Mouse (Mus musculus): ENCODE measurements around the gene Mccc2. TPM values are rescaled to one million over a fixed set of nuclear protein-coding genes. Genes with fewer than 3 reads are reported as not detected.

Mccc2 gene
- total and polyA plus RNA-seq, 3 experiments, result 19.0 to 22.3 (median 19.5) TPM

DNA sequence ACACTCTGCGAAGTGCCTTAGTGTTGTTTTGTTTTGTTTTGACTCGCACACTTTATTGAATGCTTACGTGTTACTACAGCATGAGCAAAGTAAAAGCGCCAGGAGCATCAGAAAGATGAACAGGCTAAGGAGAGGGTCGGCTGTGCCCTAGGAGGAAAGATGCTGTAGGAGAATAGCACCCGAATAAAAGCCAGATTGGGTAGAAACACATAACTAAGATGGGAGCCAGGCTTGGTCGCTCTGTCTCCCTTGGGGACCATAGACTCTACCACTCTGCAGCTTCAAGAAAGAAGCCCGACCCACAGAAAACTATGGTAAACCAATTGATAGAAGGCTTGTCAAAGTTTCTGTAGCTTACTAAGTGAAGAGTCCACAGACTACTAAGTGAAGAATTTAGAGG is 498 bp upstream of the Mccc2 start:
- DNase-seq (ENCODE audit: extremely low read depth), result peak; percentile 21
- dilution Hi-C loops (cut with MboI; ENCODE audit: extremely low pct_ligation_motif_present, extremely low pct_unique_long_range_greater_than_20kb, low sequenced_read_pairs), result no loop called here
- peak overlapping the region; percentile 46 to 89 (median 83) for H3K4me3 ChIP-seq (replicated peaks in 1 of 3; ENCODE audit: low read depth in 2 of 3, low read length in 2 of 3, poor library complexity in 1 of 3)
- peak overlapping the region; percentile 83 for H3K9ac ChIP-seq (ENCODE audit: insufficient read depth, low read depth)
- H3K4me1 ChIP-seq (ENCODE audit: control insufficient read depth in 1 of 2, insufficient read depth in 2 of 2), result peaks cover 2 to 23% of the 10 kb centered on the region in 2 experiments
- in situ Hi-C loops (cut with MboI; ENCODE audit: low pct_ligation_motif_present, low pct_unique_long_range_greater_than_20kb, low sequenced_read_pairs), result no loop called here
- no peak for TF ChIP-seq USF2 (conservative IDR thresholded peaks at IDR 0.05; ENCODE audit: low read depth, low read length)
- no peak for TF ChIP-seq SIN3A (IDR thresholded peaks at IDR 0.05; ENCODE audit: low read length)
- no peak for TF ChIP-seq RAD21 (IDR thresholded peaks at IDR 0.05; ENCODE audit: low read depth, low read length)
- TF ChIP-seq POLR2A (IDR thresholded peaks at IDR 0.05; ENCODE audit: low read depth, low read length), result no peak
- no peak; the same call in 1 of the 2 replicates for TF ChIP-seq TCF12 (IDR thresholded peaks at IDR 0.05; ENCODE audit: low read depth, low read length)
- no peak for TF ChIP-seq NRF1 (IDR thresholded peaks at IDR 0.05; ENCODE audit: low read depth, low read length)
- no peak for TF ChIP-seq TBP (conservative IDR thresholded peaks at IDR 0.05; ENCODE audit: low read depth, low read length)
- no peak for TF ChIP-seq E2F4 (IDR thresholded peaks at IDR 0.05; ENCODE audit: insufficient replicate concordance, low read depth, low read length)
- no peak for TF ChIP-seq CHD2 (IDR thresholded peaks at IDR 0.05; ENCODE audit: low read length)
- no peak for TF ChIP-seq ETS1 (conservative IDR thresholded peaks at IDR 0.05; ENCODE audit: low read depth, low read length)
- TF ChIP-seq POLR2AphosphoS2 (IDR thresholded peaks at IDR 0.05; ENCODE audit: low read depth, low read length), result no peak
- TF ChIP-seq ZMIZ1 (IDR thresholded peaks at IDR 0.05; ENCODE audit: low read depth, low read length), result no peak
- TF ChIP-seq IRF4 (IDR thresholded peaks at IDR 0.05; ENCODE audit: low read depth, low read length), result no peak
- TF ChIP-seq NELFE (IDR thresholded peaks at IDR 0.05; ENCODE audit: low read depth, low read length), result no peak
- no peak for TF ChIP-seq GABPA (IDR thresholded peaks at IDR 0.05; ENCODE audit: insufficient replicate concordance, low read depth, low read length)
- TF ChIP-seq MAX (IDR thresholded peaks at IDR 0.05; ENCODE audit: low read length), result no peak
- no peak for TF ChIP-seq HCFC1 (IDR thresholded peaks at IDR 0.05; ENCODE audit: low read depth, low read length)
- no peak for TF ChIP-seq JUND (conservative IDR thresholded peaks at IDR 0.05; ENCODE audit: low read depth, low read length)
- TF ChIP-seq MEF2A (IDR thresholded peaks at IDR 0.05; ENCODE audit: borderline replicate concordance, low read depth, low read length), result no peak
- no peak for TF ChIP-seq JUN (IDR thresholded peaks at IDR 0.05; ENCODE audit: insufficient read depth, low read depth, low read length)
- peaks cover 7 to 15% of the 10 kb centered on the region in 2 experiments for H3K36me3 ChIP-seq (replicated peaks in 1 of 2; ENCODE audit: control insufficient read depth in 1 of 2, insufficient read depth in 1 of 2, low read length in 1 of 2)
- no peaks in the 10 kb centered on the region for H3K27me3 ChIP-seq (replicated peaks)
- no peaks in the 10 kb centered on the region for H3K79me2 ChIP-seq (replicated peaks; ENCODE audit: control insufficient read depth, extremely low read depth, insufficient read depth, poor library complexity, severe bottlenecking)
- peak overlapping the region; percentile 40; the same call in 1 of the 2 replicates for H3K27ac ChIP-seq (ENCODE audit: insufficient read depth, low read depth)
- peak overlapping the region; percentile 87 for H3K4me2 ChIP-seq (ENCODE audit: insufficient read depth, low read depth, poor library complexity, severe bottlenecking)
- H3K9me3 ChIP-seq (replicated peaks; ENCODE audit: low read length), result no peaks in the 10 kb centered on the region

DNA sequence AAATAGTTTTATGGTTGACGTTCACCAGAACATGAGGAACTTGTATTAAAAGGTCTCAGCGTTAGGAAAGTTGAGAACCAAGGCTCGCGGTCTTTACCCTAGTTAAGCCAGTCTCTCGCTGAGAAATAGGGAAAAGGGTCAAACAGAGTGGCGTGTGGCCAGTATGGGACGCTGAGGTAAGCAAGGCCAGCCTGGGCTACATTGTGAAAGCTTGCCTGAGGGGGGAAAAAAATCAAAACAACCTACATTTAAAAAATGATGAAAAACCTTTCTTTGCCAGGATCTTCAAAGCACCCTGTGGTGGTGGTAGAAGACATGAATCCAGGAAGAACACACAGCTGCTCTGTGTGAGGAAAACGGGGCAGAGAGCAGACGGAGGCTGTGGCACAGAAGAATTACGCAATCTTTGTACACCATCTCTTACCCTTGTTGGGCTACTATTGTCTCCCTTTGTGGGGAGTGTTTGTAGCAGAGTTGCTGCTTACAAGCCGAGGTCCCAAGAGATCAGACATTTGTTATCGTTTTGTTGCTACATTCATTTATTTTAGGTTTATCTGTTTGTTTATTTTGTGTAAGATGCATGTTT is 9.4 kb downstream of the Mccc2 start:
- no peak overlapping the region for H3K9ac ChIP-seq (ENCODE audit: insufficient read depth, low read depth)
- in situ Hi-C loops (cut with MboI; ENCODE audit: low pct_ligation_motif_present, low pct_unique_long_range_greater_than_20kb, low sequenced_read_pairs), result no loop called here
- dilution Hi-C loops (cut with MboI; ENCODE audit: extremely low pct_ligation_motif_present, extremely low pct_unique_long_range_greater_than_20kb, low sequenced_read_pairs), result no loop called here

More for the DNA sequence above, 9.4 kb downstream of the Mccc2 start:
- Histone ChIP-seq H3K4me3 (replicated peaks in 1 of 3; ENCODE audit: low read depth in 2 of 3, low read length in 2 of 3, poor library complexity in 1 of 3) (no peak overlapping the region), H3K27me3 (replicated peaks) (no peaks in the 10 kb centered on the region), H3K4me1 (ENCODE audit: control insufficient read depth in 1 of 2, insufficient read depth in 2 of 2) (peaks cover 0 to 6% of the 10 kb centered on the region in 2 experiments; a peak in 2 of 4 replicates), H3K36me3 (replicated peaks in 1 of 2; ENCODE audit: control insufficient read depth in 1 of 2, insufficient read depth in 1 of 2, low read length in 1 of 2) (peaks cover 0 to 4% of the 10 kb centered on the region in 2 experiments), H3K27ac (ENCODE audit: insufficient read depth, low read depth) (no peak overlapping the region), H3K4me2 (ENCODE audit: insufficient read depth, low read depth, poor library complexity, severe bottlenecking) (no peak overlapping the region), H3K9me3 (replicated peaks; ENCODE audit: low read length) (no peaks in the 10 kb centered on the region), H3K79me2 (replicated peaks; ENCODE audit: control insufficient read depth, extremely low read depth, insufficient read depth, poor library complexity, severe bottlenecking) (no peaks in the 10 kb centered on the region)
- DNase-seq (ENCODE audit: extremely low read depth), result no peak
- no peak for TF ChIP-seq POLR2AphosphoS2 (IDR thresholded peaks at IDR 0.05; ENCODE audit: low read depth, low read length)
- TF ChIP-seq MAX (IDR thresholded peaks at IDR 0.05; ENCODE audit: low read length), result no peak
- TF ChIP-seq GABPA (IDR thresholded peaks at IDR 0.05; ENCODE audit: insufficient replicate concordance, low read depth, low read length), result no peak
- no peak for TF ChIP-seq RCOR1 (conservative IDR thresholded peaks at IDR 0.05; ENCODE audit: low read depth, low read length)
- no peak for TF ChIP-seq MYC (IDR thresholded peaks at IDR 0.05; ENCODE audit: low read depth, low read length)
- no peak for TF ChIP-seq UBTF (IDR thresholded peaks at IDR 0.05; ENCODE audit: low read depth, low read length)
- TF ChIP-seq MXI1 (IDR thresholded peaks at IDR 0.05; ENCODE audit: low read depth, low read length), result no peak
- no peak for TF ChIP-seq ZMIZ1 (IDR thresholded peaks at IDR 0.05; ENCODE audit: low read depth, low read length)
- TF ChIP-seq KAT2A (IDR thresholded peaks at IDR 0.05; ENCODE audit: insufficient replicate concordance, low read length), result no peak
- TF ChIP-seq EP300 (IDR thresholded peaks at IDR 0.05; ENCODE audit: low read length), result no peak
- no peak for TF ChIP-seq RAD21 (IDR thresholded peaks at IDR 0.05; ENCODE audit: low read depth, low read length)
